Mouse (Mus musculus) myocyte (in vitro differentiated cells): ENCODE data around the gene Ttll8.

Source experiments
- REST ChIP-seq: IDR thresholded peaks from one replicate; pipeline ENCODE4 v1.6.1; 2011; ENCODE audit warnings: mild to moderate bottlenecking, control low read depth, moderate library complexity; ENCODE audit not compliant: insufficient read depth, insufficient read length
- SRF ChIP-seq: IDR thresholded peaks from one replicate; pipeline ENCODE4 v1.6.1; 2011; ENCODE audit warnings: low read depth; ENCODE audit not compliant: control insufficient read depth, insufficient read length

DNA sequence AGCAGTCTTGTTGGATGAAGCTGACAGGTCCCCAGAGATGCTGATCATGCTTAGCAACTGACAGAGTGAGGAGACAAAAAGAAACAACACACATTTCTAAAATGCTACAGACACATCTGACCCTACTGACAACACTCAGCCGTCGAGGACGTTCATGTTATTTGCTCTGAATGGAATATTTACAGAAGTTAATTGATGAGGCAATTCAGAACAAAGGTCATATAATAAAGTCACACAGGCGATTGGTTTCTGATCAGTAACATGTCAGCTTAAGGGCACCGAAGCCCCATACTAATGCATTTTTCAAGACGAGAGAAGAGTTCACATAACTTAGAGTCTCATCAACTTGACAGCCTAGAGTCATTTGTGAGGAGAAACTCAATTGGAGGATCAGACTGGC lies 58.3 kb downstream of the Ttll8 start:
- TF ChIP-seq REST = no peak
- no peak for TF ChIP-seq SRF
